Comparison of ENCODE assay signal across 32 mouse cellular contexts in genomic region chr4:134861884-134862283, GRCm38 (mm10). TPM values are rescaled to one million over a fixed set of nuclear protein-coding genes. Genes with fewer than 3 reads are reported as not detected.
DNase-seq lines count a peak whose midpoint lies in the region; ATAC-seq and TF ChIP-seq lines count a peak whose summit lies in the region.
"Had no signal": no experiment of that assay in that cellular context is flagged by ENCODE, and none has a peak within 500 bp of the region (broad histone marks: within the 10 kb centered on the region; RNA-seq: fewer than 3 reads in every experiment).

No protein-coding gene starts in this region.

- TF ChIP-seq POLR2A in kidney, adult 2 months (IDR thresholded peaks at IDR 0.05; ENCODE audit: low read depth, low read length) = no peak

- no peak for DNase-seq in liver, postnatal 0 days
- DNase-seq in kidney, adult 2 months = peak; percentile 48
- DNase-seq in kidney, postnatal 36 days = peak; percentile 26 to 43
- no peak for DNase-seq in right cerebral cortex, postnatal 25 days
- DNase-seq in left cerebral cortex, adult 2 months (ENCODE audit: extremely low spot score in 1 of 2, low spot score in 2 of 2) = no peak
- DNase-seq: adrenal gland, postnatal 10 days; cerebellum, adult 9-10 months; embryo, embryonic 11 days; gastrocnemius, postnatal 10 days; heart, postnatal 10 days; lung, embryonic 14.5 days; lung, postnatal 14 days; right cerebral cortex, adult 18-20 months; right cerebral cortex, postnatal 4 days; thymus, adult 18-20 months; thymus, postnatal 25 days had no signal

- ATAC-seq in liver, embryonic 12.5 days = no peak
- no peak for ATAC-seq in liver, postnatal 0 days
- ATAC-seq in kidney, embryonic 16.5 days (ENCODE audit: low FRiP score, low TSS enrichment) = peak; percentile 60; the same call in 1 of the 2 replicates
- ATAC-seq: midbrain, embryonic 15.5 days; Patski had no signal

- 76% methylated on average over 6 of the region's 6 CpGs for WGBS in liver, embryonic 12.5 days (ENCODE audit: insufficient replicate concordance)
- whole genome bisulfite sequencing in liver, postnatal 0 days (ENCODE audit: insufficient replicate concordance) = 66% methylated on average over 6 of the region's 6 CpGs
- 35% methylated on average over 6 of the region's 6 CpGs for WGBS in kidney, adult 2 months
- WGBS in kidney, embryonic 16.5 days = 57% methylated on average over 6 of the region's 6 CpGs

- no peak overlapping the region for H3K9ac ChIP-seq in liver, embryonic 12.5 days
- no peak overlapping the region for H3K9ac ChIP-seq in liver, postnatal 0 days (replicated peaks)
- H3K9ac ChIP-seq in kidney, embryonic 16.5 days (replicated peaks; ENCODE audit: low read length) = no peak overlapping the region
- H3K9ac ChIP-seq: embryonic facial prominence, embryonic 12.5 days; forebrain, embryonic 12.5 days; heart, embryonic 13.5 days; hindbrain, embryonic 14.5 days; limb, embryonic 15.5 days; lung, embryonic 14.5 days; midbrain, embryonic 15.5 days; neural tube, embryonic 12.5 days had no signal

- TF ChIP-seq EP300 in liver, postnatal 0 days (IDR thresholded peaks at IDR 0.05; ENCODE audit: low read depth) = no peak

- H3K4me3 ChIP-seq in liver, embryonic 12.5 days = no peak overlapping the region
- no peak overlapping the region for H3K4me3 ChIP-seq in liver, postnatal 0 days (ENCODE audit: low read depth, low read length)
- no peak overlapping the region for H3K4me3 ChIP-seq in kidney, adult 2 months (ENCODE audit: insufficient read depth, low read depth, low read length)
- H3K4me3 ChIP-seq in kidney, embryonic 16.5 days (ENCODE audit: low read length) = no peak overlapping the region
- H3K4me3 ChIP-seq in left cerebral cortex, adult 2 months = no peak overlapping the region
- H3K4me3 ChIP-seq: embryonic facial prominence, embryonic 12.5 days; forebrain, embryonic 12.5 days; heart, embryonic 13.5 days; limb, embryonic 10.5 days; limb, embryonic 15.5 days; midbrain, embryonic 15.5 days; myocyte; neural tube, embryonic 12.5 days had no signal

- intact Hi-C loops in left cerebral cortex, adult 2 months (cut with DNase I) = no loop called here

- peaks cover 45% of the 10 kb centered on the region for H3K4me1 ChIP-seq in liver, embryonic 12.5 days
- peaks cover 8% of the 10 kb centered on the region for H3K4me1 ChIP-seq in liver, postnatal 0 days (ENCODE audit: insufficient read depth)
- H3K4me1 ChIP-seq in kidney, adult 2 months (ENCODE audit: control insufficient read depth, insufficient read depth, low read length) = no peaks in the 10 kb centered on the region; the same call in 1 of the 2 replicates
- peaks cover 4% of the 10 kb centered on the region for H3K4me1 ChIP-seq in kidney, embryonic 16.5 days (ENCODE audit: insufficient read depth, low read length)
- H3K4me1 ChIP-seq: embryonic facial prominence, embryonic 12.5 days; forebrain, embryonic 12.5 days; limb, embryonic 10.5 days; midbrain, embryonic 15.5 days; neural tube, embryonic 12.5 days had no signal

- no peak for TF ChIP-seq CTCF in liver, postnatal 0 days (IDR thresholded peaks at IDR 0.05; ENCODE audit: low read depth)
- TF ChIP-seq CTCF in kidney, adult 2 months (conservative IDR thresholded peaks at IDR 0.05; ENCODE audit: insufficient read depth, insufficient read length, low read depth, low read length) = no peak
- no peak for TF ChIP-seq CTCF in left cerebral cortex, adult 2 months (IDR thresholded peaks at IDR 0.05)

- H3K27ac ChIP-seq in liver, embryonic 12.5 days = peak overlapping the region; percentile 96
- no peak overlapping the region for H3K27ac ChIP-seq in liver, postnatal 0 days (ENCODE audit: low read depth)
- no peak overlapping the region for H3K27ac ChIP-seq in kidney, adult 2 months (ENCODE audit: insufficient read depth, low read depth, low read length)
- no peak overlapping the region for H3K27ac ChIP-seq in kidney, embryonic 16.5 days (ENCODE audit: low read length)
- no peak overlapping the region for H3K27ac ChIP-seq in left cerebral cortex, adult 2 months
- H3K27ac ChIP-seq: embryonic facial prominence, embryonic 12.5 days; forebrain, embryonic 12.5 days; heart, embryonic 13.5 days; hindbrain, embryonic 14.5 days; limb, embryonic 10.5 days; limb, embryonic 15.5 days; midbrain, embryonic 15.5 days; neural tube, embryonic 12.5 days; stomach, postnatal 0 days had no signal

- no peaks in the 10 kb centered on the region; the same call in 1 of the 2 replicates for H3K27me3 ChIP-seq in liver, embryonic 12.5 days (replicated peaks)
- no peaks in the 10 kb centered on the region for H3K27me3 ChIP-seq in liver, postnatal 0 days (ENCODE audit: insufficient read depth, low read length)
- H3K27me3 ChIP-seq in kidney, adult 2 months (replicated peaks; ENCODE audit: control insufficient read depth, insufficient read depth, low read length) = no peaks in the 10 kb centered on the region
- no peaks in the 10 kb centered on the region for H3K27me3 ChIP-seq in kidney, embryonic 16.5 days (ENCODE audit: insufficient read depth, low read length)
- H3K27me3 ChIP-seq: embryonic facial prominence, embryonic 12.5 days; limb, embryonic 15.5 days; midbrain, embryonic 15.5 days; Patski had no signal

- H3K36me3 ChIP-seq in liver, embryonic 12.5 days = peaks cover 14% of the 10 kb centered on the region
- H3K36me3 ChIP-seq in liver, postnatal 0 days (replicated peaks; ENCODE audit: insufficient read depth, low read length) = no peaks in the 10 kb centered on the region
- H3K36me3 ChIP-seq in kidney, adult 2 months (ENCODE audit: control insufficient read depth, insufficient read depth, low read length) = no peaks in the 10 kb centered on the region
- no peaks in the 10 kb centered on the region for H3K36me3 ChIP-seq in kidney, embryonic 16.5 days (ENCODE audit: insufficient read depth, low read length)
- H3K36me3 ChIP-seq: embryonic facial prominence, embryonic 12.5 days; forebrain, embryonic 12.5 days; heart, embryonic 13.5 days; limb, embryonic 10.5 days; limb, embryonic 15.5 days; midbrain, embryonic 15.5 days; neural tube, embryonic 12.5 days had no signal

- no peaks in the 10 kb centered on the region for H3K9me3 ChIP-seq in liver, embryonic 12.5 days (replicated peaks)
- H3K9me3 ChIP-seq in liver, postnatal 0 days (ENCODE audit: low read length) = no peaks in the 10 kb centered on the region
- no peaks in the 10 kb centered on the region for H3K9me3 ChIP-seq in kidney, embryonic 16.5 days (ENCODE audit: low read length)
- H3K9me3 ChIP-seq: embryonic facial prominence, embryonic 12.5 days; forebrain, embryonic 12.5 days; heart, embryonic 13.5 days; limb, embryonic 10.5 days; limb, embryonic 15.5 days; midbrain, embryonic 15.5 days; neural tube, embryonic 12.5 days had no signal

- no peak overlapping the region; the same call in 1 of the 2 replicates for H3K4me2 ChIP-seq in liver, embryonic 12.5 days
- no peak overlapping the region for H3K4me2 ChIP-seq in liver, postnatal 0 days (ENCODE audit: low read depth, low read length)
- no peak overlapping the region for H3K4me2 ChIP-seq in kidney, embryonic 16.5 days (replicated peaks; ENCODE audit: low read depth, low read length)
- H3K4me2 ChIP-seq: embryonic facial prominence, embryonic 12.5 days; forebrain, embryonic 12.5 days; heart, embryonic 13.5 days; hindbrain, embryonic 14.5 days; limb, embryonic 15.5 days; lung, embryonic 14.5 days; midbrain, embryonic 15.5 days; neural tube, embryonic 12.5 days had no signal

RNA-seq across cellular contexts. Expression of gene Rhd, which starts 2.5 kb away (rescaled TPM):
- polyA plus RNA-seq in liver, embryonic 12.5 days (2016; fragmentation: Nextera tagmentation; extraction: Ambion mirVana) = 477 and 480 TPM in 2 replicates
- 207 and 214 TPM in 2 replicates for polyA plus RNA-seq in liver, postnatal 0 days (2015; fragmentation: Nextera tagmentation; extraction: Ambion mirVana)
- 0.09 TPM in 1 of 2 replicates, not detected in the other for polyA plus RNA-seq in kidney, adult 2 months (2012; rRNA removed)
- polyA plus RNA-seq in kidney, embryonic 16.5 days (2015; fragmentation: Nextera tagmentation; extraction: Ambion mirVana) = 2.7 and 3.0 TPM in 2 replicates
- not detected for total RNA-seq in left cerebral cortex, adult 2 months (2021)
- total RNA-seq: layer of hippocampus, adult 8-10 months; layer of hippocampus, postnatal 25 days; left cerebral cortex, postnatal 10 days had no signal

RNA-seq across cellular contexts. Expression of gene Maco1, which starts 8.7 kb away (rescaled TPM):
- 27.2 and 29.8 TPM in 2 replicates for polyA plus RNA-seq in liver, embryonic 12.5 days (2016; fragmentation: Nextera tagmentation; extraction: Ambion mirVana)
- polyA plus RNA-seq in liver, postnatal 0 days (2015; fragmentation: Nextera tagmentation; extraction: Ambion mirVana) = 13.6 and 14.6 TPM in 2 replicates
- 8.5 and 10.8 TPM in 2 replicates for polyA plus RNA-seq in kidney, adult 2 months (2012; rRNA removed)
- 33.1 and 38.4 TPM in 2 replicates for polyA plus RNA-seq in kidney, embryonic 16.5 days (2015; fragmentation: Nextera tagmentation; extraction: Ambion mirVana)
- total RNA-seq in left cerebral cortex, adult 2 months (2021) = 10 to 100 TPM; 52.4 to 54.2 TPM

RNA-seq across cellular contexts. Expression of gene Tmem50a, which starts 52.9 kb away (rescaled TPM):
- 94.2 and 94.9 TPM in 2 replicates for polyA plus RNA-seq in liver, embryonic 12.5 days (2016; fragmentation: Nextera tagmentation; extraction: Ambion mirVana)
- polyA plus RNA-seq in liver, postnatal 0 days (2015; fragmentation: Nextera tagmentation; extraction: Ambion mirVana) = 87.6 and 88.5 TPM in 2 replicates
- 90.1 and 115 TPM in 2 replicates for polyA plus RNA-seq in kidney, adult 2 months (2012; rRNA removed)
- polyA plus RNA-seq in kidney, embryonic 16.5 days (2015; fragmentation: Nextera tagmentation; extraction: Ambion mirVana) = 177 and 178 TPM in 2 replicates
- 100 to 1,000 TPM; 113 to 116 TPM for total RNA-seq in left cerebral cortex, adult 2 months (2021)

Comparison
In these comparisons a context has a peak if more than half of its experiments do, and no peak if none do; other contexts are left out.
1. DNase-seq: peak in kidney, adult 2 months (single experiment) and kidney, postnatal 36 days (2 of 2); none in liver, postnatal 0 days (single experiment), right cerebral cortex, postnatal 25 days (single experiment) and left cerebral cortex, adult 2 months (0 of 2).
2. RNA of gene Rhd, which starts 2.5 kb away (polyA plus RNA-seq): 477 to 480 TPM in liver, embryonic 12.5 days and 207 to 214 TPM in liver, postnatal 0 days; 2.7 to 3.0 TPM in kidney, embryonic 16.5 days and 0.09 TPM in kidney, adult 2 months; every median in the first group is over 10 times any median in the second.